Mouse (Mus musculus) midbrain, postnatal 0 days (tissue): ENCODE results near the gene 2210407C18Rik. TPM values are rescaled to one million over a fixed set of nuclear protein-coding genes. Genes with fewer than 3 reads are reported as not detected.

Experiments used
- ATAC-seq: fragments of 200-750 bp; cut with Nextera tagmentation; 2 replicates; pipeline ENCODE4 v1.8.0; 2017; ENCODE audit warnings: moderate number of reproducible peaks, mild to moderate bottlenecking, moderate TSS enrichment, moderate library complexity; ENCODE audit not compliant: low FRiP score
- DNase-seq: peaks from one replicate; pipeline ENCODE4 v3.0.0-alpha.2; 2015; ENCODE audit warnings: low spot score
- H3K27ac ChIP-seq: fragments of 300-500 bp; sonication (generic); 2 replicates; pipeline ENCODE4 v1.5.1; 2014; ENCODE audit warnings: low read depth, mild to moderate bottlenecking, low read length, mixed read lengths
- H3K27me3 ChIP-seq: fragments of 300-500 bp; sonication (generic); 2 replicates; pipeline ENCODE4 v1.6.1; 2014; ENCODE audit warnings: low read length, control low read depth, mixed read lengths; ENCODE audit not compliant: insufficient read depth
- H3K36me3 ChIP-seq: fragments of 300-500 bp; sonication (generic); 2 replicates; pipeline ENCODE4 v1.6.1; 2014; ENCODE audit warnings: low read length, control low read depth, mixed read lengths; ENCODE audit not compliant: insufficient read depth
- H3K4me1 ChIP-seq: fragments of 300-500 bp; sonication (generic); 2 replicates; pipeline ENCODE4 v1.6.1; 2014; ENCODE audit warnings: mild to moderate bottlenecking, control low read depth, antibody characterized with exemption, low read length, mixed read lengths; ENCODE audit not compliant: insufficient read depth
- H3K4me2 ChIP-seq: fragments of 300-500 bp; sonication (generic); 2 replicates; pipeline ENCODE4 v1.6.1; 2014; ENCODE audit warnings: low read depth, mild to moderate bottlenecking, low read length, mixed read lengths; ENCODE audit not compliant: poor library complexity, severe bottlenecking
- H3K4me3 ChIP-seq: fragments of 300-500 bp; sonication (generic); 2 replicates; pipeline ENCODE4 v1.5.1; 2014; ENCODE audit warnings: low read depth, mild to moderate bottlenecking, low read length, moderate library complexity
- H3K9ac ChIP-seq: fragments of 300-500 bp; sonication (generic); replicated peaks from 2 replicates; pipeline ENCODE4 v1.6.1; 2014; ENCODE audit warnings: mild to moderate bottlenecking, low read length, moderate library complexity, mixed read lengths; ENCODE audit not compliant: poor library complexity, severe bottlenecking
- H3K9me3 ChIP-seq: fragments of 300-500 bp; sonication (generic); 2 replicates; pipeline ENCODE4 v1.6.1; 2016; ENCODE audit warnings: low read length, control low read depth
- CTCF ChIP-seq: IDR thresholded peaks from 2 replicates; pipeline ENCODE4 v1.5.1; 2016; ENCODE audit warnings: antibody characterized with exemption, mild to moderate bottlenecking
- WGBS: fragments of 180-500 bp; shearing (Covaris S2); extraction: QIAGEN DNeasy Blood & Tissue Kit; methylation state at CpG from one replicate; pipeline ENCODE4 v1.1.7; 2014; 5-methylcytosine and 5-hydroxymethylcytosine counted together
- polyA plus RNA-seq: library from polyadenylated mRNA; unstranded; fragments of >200 nt; fragmentation: Nextera tagmentation; extraction: Ambion mirVana; gene quantifications from 2 replicates; pipeline ENCODE4 v1.2.1, GENCODE M21; 2015
- total RNA-seq: library from RNA; depleted of rRNA; stranded (reverse); fragments of >200 nt; gene quantifications from 2 replicates; pipeline ENCODE4 v1.2.3, GENCODE M21; 2014

Gene 2210407C18Rik
- total and polyA plus RNA-seq, 2 experiments from 2014 or later: not detected

DNA sequence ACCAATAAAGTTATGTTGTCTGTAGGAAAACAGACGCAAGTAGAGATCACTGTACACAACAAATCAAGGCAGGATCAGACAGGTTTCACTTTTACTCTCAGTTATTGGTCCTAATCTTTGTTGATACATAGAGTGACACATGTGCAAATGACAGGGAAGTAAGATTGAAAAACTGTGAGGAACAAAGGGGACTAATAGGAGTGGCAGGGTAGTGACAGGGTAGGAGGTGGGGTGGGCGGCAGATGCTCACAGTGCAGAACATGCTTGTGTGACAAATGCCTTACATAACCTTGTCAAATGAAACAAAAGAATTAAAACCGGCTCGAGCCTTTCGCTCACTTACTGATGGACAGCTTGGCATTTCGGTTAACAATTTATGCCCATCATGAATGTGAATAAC lies 2.9 kb upstream of the 2210407C18Rik start:
- Histone ChIP-seq H3K27me3 (no peaks in the 10 kb centered on the region; the same call in 1 of the 2 replicates), H3K27ac (no peak overlapping the region), H3K4me3 (no peak overlapping the region), H3K36me3 (no peaks in the 10 kb centered on the region), H3K9me3 (no peaks in the 10 kb centered on the region), H3K9ac (no peak overlapping the region), H3K4me2 (no peak overlapping the region), H3K4me1 (no peaks in the 10 kb centered on the region; the same call in 1 of the 2 replicates)
- WGBS: 44% methylated on average over 6 of the region's 6 CpGs
- ATAC-seq: no peak
- DNase-seq: no peak
- TF ChIP-seq CTCF: no peak

DNA sequence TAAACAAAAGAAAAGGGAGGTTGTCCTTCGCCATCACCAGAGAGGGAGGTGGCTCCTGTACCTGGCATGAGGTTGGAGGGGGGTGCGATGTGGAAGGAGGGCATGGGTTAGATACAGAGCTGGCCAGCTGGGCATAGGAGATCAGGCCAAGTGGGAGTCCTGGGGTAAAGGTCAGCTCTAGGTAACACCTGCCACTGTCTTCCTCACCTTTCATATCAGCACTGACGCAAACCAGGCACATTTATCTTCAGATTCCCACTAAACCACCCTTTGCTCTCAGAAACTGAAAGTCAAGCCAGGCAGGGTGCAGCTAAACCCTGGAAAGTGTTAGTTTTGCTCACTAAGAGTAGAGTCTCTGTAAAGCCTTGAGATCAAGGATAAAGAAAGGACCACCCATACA lies 2.5 kb upstream of the 2210407C18Rik start:
- Histone ChIP-seq H3K36me3 (no peaks in the 10 kb centered on the region), H3K4me3 (no peak overlapping the region), H3K9me3 (no peaks in the 10 kb centered on the region), H3K27ac (no peak overlapping the region), H3K4me1 (no peaks in the 10 kb centered on the region; the same call in 1 of the 2 replicates), H3K9ac (no peak overlapping the region), H3K27me3 (no peaks in the 10 kb centered on the region), H3K4me2 (no peak overlapping the region)
- 79% methylated on average over 3 of the region's 3 CpGs for WGBS
- DNase-seq (no peak), ATAC-seq (no peak)
- no peak for TF ChIP-seq CTCF

DNA sequence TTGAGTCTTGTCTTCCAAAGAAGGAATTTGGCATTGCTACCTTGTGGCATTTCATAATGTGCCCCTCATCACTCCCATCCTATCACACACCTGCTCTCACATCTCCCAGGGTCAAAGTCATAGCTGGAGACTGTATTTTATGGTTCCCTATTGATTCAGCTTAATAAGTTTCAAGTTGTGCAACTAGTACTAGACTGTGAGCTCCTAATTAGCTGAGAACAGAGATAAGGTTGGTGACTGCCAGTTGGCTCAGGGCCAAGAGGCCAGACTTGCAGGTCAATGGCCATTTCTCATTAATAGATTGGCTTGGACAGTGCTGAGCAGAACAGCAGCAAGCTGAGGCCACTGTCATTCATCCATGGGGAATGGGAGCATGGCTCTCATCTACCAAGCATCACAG lies 1.3 kb downstream of the 2210407C18Rik start:
- H3K4me3 ChIP-seq: no peak overlapping the region
- H3K27me3 ChIP-seq: no peaks in the 10 kb centered on the region
- no peaks in the 10 kb centered on the region for H3K9me3 ChIP-seq
- H3K36me3 ChIP-seq: no peaks in the 10 kb centered on the region
- H3K27ac ChIP-seq: no peak overlapping the region
- H3K9ac ChIP-seq: no peak overlapping the region
- ATAC-seq: no peak
- H3K4me1 ChIP-seq: no peaks in the 10 kb centered on the region; the same call in 1 of the 2 replicates
- DNase-seq: no peak
- H3K4me2 ChIP-seq: no peak overlapping the region
- TF ChIP-seq CTCF: no peak

DNA sequence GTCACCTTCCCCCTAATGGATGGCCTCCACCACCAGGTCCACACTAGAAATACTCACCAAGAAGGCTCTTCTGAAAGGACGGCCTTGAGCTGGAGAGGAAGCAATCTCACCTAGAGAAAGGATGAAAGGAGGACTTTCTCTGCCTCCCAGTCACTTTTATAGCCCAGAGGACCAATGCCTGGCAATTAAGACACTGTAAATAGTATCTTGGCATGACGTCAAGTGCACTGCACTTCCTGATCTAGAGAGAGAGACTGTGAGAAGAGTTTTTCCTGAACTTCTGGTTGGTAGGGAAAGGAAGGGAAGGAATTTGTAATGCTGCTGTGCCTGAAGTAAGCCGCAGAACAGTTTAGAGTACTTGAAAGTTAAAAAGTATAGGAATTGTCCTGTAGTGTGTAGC lies 2.5 kb downstream of the 2210407C18Rik start:
- Histone ChIP-seq H3K4me3 (no peak overlapping the region), H3K4me2 (no peak overlapping the region), H3K27me3 (no peaks in the 10 kb centered on the region), H3K4me1 (no peaks in the 10 kb centered on the region; the same call in 1 of the 2 replicates), H3K9ac (no peak overlapping the region), H3K36me3 (no peaks in the 10 kb centered on the region), H3K9me3 (no peaks in the 10 kb centered on the region), H3K27ac (no peak overlapping the region)
- no peak for DNase-seq
- no peak for ATAC-seq
- TF ChIP-seq CTCF: no peak
- WGBS: 86% methylated on average over 3 of the region's 3 CpGs

DNA sequence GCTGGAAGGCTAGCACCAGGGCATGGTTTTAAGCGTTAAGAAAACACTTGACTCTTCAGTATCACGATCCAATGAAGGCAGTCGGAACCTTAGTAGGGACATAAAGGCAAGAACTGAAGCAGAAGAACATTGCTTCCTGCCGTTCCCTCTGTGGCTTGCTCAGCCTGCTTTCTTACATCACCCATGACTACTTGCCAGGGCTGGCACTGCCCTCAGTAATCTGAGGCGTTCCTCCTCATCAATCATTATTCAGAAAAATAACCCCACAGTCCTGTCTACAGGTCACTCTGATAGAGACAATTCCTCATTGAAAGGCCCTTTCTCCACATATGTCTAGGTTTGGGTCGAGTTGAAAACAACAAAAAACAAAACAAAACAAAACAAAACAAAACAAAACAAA lies 8.8 kb downstream of the 2210407C18Rik start:
- Histone ChIP-seq H3K9me3 (no peaks in the 10 kb centered on the region), H3K4me3 (no peak overlapping the region), H3K36me3 (no peaks in the 10 kb centered on the region), H3K27ac (no peak overlapping the region), H3K4me1 (no peaks in the 10 kb centered on the region), H3K4me2 (no peak overlapping the region), H3K27me3 (no peaks in the 10 kb centered on the region), H3K9ac (no peak overlapping the region)
- TF ChIP-seq CTCF: no peak
- 86% methylated on average over 6 of the region's 6 CpGs for WGBS
- no peak for ATAC-seq
- DNase-seq: no peak

DNA sequence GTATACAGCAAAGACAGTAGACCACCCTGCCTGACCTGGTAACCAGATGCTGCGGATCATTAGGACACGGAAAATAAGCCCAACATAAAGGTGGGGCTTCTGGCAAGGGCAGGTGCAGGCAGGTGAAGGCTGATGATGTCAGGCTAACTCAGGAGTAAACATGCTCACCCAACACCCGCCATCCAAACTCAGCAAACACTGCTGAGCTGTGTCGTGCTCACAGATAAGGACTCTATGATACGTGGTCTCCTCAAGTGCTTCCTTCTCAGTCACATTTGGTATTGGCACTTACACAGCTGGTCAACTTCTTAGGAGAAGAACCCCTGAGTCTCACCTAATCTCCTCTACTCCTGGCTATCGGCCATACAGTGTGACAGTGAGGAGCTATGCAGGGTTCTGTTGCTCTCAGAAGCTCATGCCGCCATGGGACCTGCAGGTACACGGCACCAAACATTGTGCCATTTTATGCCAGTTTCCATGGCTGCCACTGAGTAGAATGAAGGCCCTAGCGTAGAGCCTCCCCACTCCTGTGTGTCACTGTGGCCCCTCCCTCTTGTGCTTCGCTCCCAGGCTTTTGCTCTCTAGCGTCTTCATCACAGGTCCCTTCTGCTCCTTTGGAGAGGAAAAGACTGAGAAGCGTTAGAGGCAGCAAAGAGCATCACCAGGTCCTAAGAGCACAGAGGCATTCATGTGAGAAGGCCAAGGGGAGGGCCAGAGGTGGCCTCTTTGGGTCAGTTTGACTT lies 9.5 kb downstream of the 2210407C18Rik start:
- Histone ChIP-seq H3K4me3 (no peak overlapping the region), H3K9ac (no peak overlapping the region), H3K36me3 (no peaks in the 10 kb centered on the region), H3K4me2 (no peak overlapping the region), H3K27me3 (no peaks in the 10 kb centered on the region), H3K9me3 (no peaks in the 10 kb centered on the region), H3K27ac (no peak overlapping the region), H3K4me1 (no peaks in the 10 kb centered on the region)
- ATAC-seq: no peak
- DNase-seq: no peak
- 90% methylated on average over 12 of the region's 12 CpGs for WGBS
- TF ChIP-seq CTCF: no peak
